Mouse (Mus musculus): Measurements from ENCODE around the gene Pgm1.

GRCm38 (mm10) chr4:100027773-100028172 lies 98.6 kb downstream of the Pgm1 start:
- TF ChIP-seq POLR2A (IDR thresholded peaks at IDR 0.05; ENCODE audit: insufficient read length, low read depth): no peak
- TF ChIP-seq USF1 (IDR thresholded peaks at IDR 0.05; ENCODE audit: low read depth): no peak
- TF ChIP-seq E2F4 (IDR thresholded peaks at IDR 0.05; ENCODE audit: insufficient read depth): no peak
- no peak for TF ChIP-seq MYOG (IDR thresholded peaks at IDR 0.05; ENCODE audit: control insufficient read depth in 1 of 3, insufficient read depth in 1 of 3, insufficient read length in 2 of 3, low read depth in 2 of 3)
- TF ChIP-seq POLR2AphosphoS2 (IDR thresholded peaks at IDR 0.05; ENCODE audit: insufficient read length, low read depth): no peak
- TF ChIP-seq CEBPB (IDR thresholded peaks at IDR 0.05; ENCODE audit: insufficient read depth, poor library complexity, severe bottlenecking): no peak
- no peak for TF ChIP-seq TCF3 (IDR thresholded peaks at IDR 0.05; ENCODE audit: insufficient read length, low read depth)
- no peak for TF ChIP-seq MAX (IDR thresholded peaks at IDR 0.05; ENCODE audit: low read depth)
- no peak for TF ChIP-seq TCF12 (IDR thresholded peaks at IDR 0.05; ENCODE audit: insufficient read depth, poor library complexity, severe bottlenecking)
